Mouse (Mus musculus): ENCODE data around the gene Skap1.
A peak's percentile ranks its signal among the peaks of the same experiment; 100 is the strongest.

Skap1 gene

DNA sequence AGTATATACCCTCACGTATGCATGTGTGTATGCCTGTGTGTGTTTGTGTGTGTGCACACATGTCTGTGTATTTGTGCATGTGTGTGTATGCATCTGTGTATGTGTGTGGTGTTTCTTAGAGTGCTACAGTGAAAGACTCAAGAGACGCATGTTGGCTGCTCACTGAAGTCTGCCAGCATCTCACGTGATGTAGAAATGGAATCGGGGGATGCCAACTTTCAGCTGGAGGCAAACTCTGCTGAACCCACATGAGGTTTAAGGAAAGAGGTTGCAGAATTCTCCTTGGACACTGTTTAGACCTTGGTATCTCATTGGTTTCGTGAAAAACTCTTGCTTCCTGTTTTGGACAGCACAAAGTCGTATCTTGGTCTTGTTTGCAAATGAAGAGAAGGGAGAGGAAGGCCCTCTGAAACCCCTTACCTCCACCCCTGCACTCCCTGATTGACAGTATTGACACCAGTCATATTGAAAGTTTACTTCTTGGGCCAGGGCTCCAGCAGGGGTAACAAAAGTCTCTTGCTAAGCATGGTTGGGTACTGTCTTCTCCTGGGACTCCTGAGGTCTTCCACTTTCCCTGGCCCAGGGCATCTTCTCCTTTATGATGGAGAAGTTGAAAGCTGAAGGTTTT lies 8.6 kb upstream of the Skap1 start:
- no peak for TF ChIP-seq GATA4 (IDR thresholded peaks at IDR 0.05; ENCODE audit: insufficient replicate concordance, low read length)

- TF ChIP-seq GATA4 (IDR thresholded peaks at IDR 0.05; ENCODE audit: insufficient replicate concordance, low read length) = no peak
Measured at GRCm38 (mm10) chr11:96456508-96457305, 7.7 kb upstream of the Skap1 start.

- no peak for TF ChIP-seq GATA4 (IDR thresholded peaks at IDR 0.05; ENCODE audit: insufficient replicate concordance, low read length)
Measured at GRCm38 (mm10) chr11:96461766-96462165, 2.6 kb upstream of the Skap1 start.

DNA sequence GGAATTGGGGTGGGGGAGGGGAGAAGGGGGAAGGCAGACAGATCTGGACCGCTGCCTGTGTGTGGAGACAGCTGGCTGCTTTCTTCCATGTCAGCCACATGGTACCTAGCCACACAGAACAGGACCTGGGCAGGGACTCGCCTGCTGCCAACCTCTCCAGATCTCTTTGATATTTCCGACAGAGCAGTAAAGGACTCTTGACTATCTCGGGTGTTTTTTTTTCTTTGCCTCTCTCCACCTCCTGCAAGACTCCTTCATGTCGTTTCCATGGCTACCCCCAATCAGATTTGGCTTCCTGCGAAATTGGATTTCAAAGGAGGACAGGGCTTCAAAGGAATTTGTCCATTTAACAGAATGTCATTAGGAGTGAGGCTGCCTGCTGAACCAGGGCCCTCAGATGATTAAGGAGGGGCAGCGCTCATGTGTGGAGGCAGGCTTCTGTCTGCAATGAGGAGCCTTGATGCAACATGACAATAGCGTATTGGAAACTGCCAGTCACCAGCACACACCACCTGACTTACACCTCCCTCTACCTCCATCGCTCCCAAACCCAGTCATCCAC lies 2.1 kb upstream of the Skap1 start:
- TF ChIP-seq GATA4 (IDR thresholded peaks at IDR 0.05; ENCODE audit: insufficient replicate concordance, low read length) = no peak

DNA sequence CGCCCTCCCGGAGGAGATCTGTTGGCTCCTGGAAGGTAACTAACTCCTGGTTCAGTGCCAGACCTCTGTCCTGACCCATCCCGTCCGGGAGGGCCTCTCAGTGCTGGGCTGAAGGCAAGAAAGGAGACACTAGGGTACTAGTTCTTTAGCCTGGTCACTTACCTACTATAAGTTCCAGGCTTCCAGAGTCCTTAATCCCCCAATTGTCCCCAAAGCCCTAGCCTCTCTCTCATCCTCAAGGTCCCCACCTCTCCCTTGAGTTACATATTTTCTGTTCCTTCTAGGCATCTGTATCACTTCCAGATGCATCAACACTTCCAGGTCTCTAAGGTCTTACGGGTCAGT lies 295 bp downstream of the Skap1 start:
- no peak for TF ChIP-seq GATA4 (IDR thresholded peaks at IDR 0.05; ENCODE audit: insufficient replicate concordance, low read length)

DNA sequence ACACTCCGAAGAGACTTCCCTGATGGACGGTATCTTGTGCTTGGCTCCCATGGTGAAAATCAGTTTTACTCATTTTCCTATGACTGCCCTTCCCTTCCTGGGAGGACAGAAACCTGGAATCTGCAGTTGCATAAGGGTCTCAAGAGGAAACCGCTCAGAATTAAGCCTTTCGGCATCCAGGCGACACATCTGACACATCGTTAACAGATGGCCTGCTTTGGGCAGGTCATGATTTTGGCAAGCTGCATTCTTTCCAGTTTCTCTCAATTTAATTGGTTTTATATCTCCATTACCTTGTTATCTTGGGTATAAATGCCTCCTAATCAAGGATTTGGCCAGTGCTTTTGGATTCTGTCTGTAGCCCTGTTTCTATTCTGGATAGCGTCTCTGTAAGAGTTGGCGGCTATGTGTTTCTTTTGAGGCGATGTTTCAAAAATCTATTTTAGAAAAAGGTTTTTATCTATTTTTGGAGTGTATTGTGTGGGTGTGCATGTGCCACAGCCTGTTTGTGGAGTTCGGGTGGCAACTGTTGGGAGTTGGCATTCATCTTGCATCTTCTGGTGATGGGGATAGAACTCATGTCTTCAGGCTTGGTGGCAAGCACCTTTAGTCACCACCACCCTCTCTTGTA lies 1.1 kb downstream of the Skap1 start:
- no peak for TF ChIP-seq GATA4 (IDR thresholded peaks at IDR 0.05; ENCODE audit: insufficient replicate concordance, low read length)

DNA sequence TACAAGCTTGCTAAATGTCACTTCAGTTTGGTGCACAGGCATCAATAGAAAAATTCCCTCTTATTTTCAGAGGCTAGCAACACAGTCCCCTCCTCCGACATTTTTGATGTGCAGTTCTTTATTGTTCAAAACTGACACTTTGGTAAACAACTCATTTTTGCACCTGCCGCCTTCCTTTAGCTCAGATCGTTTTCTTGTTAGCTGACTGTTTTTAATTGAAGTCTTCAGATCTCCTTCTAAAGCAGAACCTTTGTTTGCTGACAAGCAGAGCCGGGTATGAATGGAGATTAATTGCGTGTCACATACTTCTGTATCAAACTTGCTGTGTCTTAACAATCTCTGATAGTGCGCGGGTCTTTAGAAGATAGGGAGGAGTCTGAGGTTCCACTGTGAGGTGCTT lies 2.0 kb downstream of the Skap1 start:
- no peak for TF ChIP-seq GATA4 (IDR thresholded peaks at IDR 0.05; ENCODE audit: insufficient replicate concordance, low read length)

GRCm38 (mm10) chr11:96466987-96467386 lies 2.6 kb downstream of the Skap1 start:
- TF ChIP-seq GATA4 (IDR thresholded peaks at IDR 0.05; ENCODE audit: insufficient replicate concordance, low read length) = no peak

DNA sequence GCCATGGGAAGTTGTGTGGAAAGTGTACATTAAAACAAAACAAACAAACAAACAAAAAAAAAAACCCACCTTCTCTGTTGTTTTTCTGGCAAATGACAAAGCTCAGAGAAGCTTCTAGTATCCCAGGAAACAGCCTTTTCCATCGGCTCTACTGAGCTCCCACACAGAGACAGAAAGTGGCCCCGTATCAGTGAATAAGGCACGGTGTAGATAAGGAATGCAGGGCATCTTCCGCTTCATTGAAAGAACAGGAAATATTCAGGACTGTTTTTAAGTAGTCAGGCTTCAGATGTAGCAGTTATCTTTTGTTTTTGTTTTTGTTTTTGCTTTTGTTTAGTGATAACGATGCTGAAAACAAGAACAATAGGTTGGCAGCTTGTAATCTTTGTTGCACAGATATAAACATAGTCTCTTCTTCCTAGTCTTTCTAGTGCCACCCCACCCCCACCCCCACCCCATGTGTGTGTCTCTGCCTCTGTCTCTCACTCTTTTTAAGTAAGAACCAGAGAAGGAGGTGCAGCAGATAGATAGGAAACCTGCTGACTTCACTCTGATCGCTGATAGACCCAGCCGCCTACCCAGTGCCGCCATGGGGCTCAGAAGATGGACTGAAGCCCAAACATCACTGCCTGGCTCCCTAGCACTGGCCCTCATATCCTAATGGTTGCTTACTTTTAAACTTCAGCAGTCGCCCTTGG lies 3.8 kb downstream of the Skap1 start:
- peak; percentile 72 for TF ChIP-seq GATA4 (IDR thresholded peaks at IDR 0.05; ENCODE audit: insufficient replicate concordance, low read length)

DNA sequence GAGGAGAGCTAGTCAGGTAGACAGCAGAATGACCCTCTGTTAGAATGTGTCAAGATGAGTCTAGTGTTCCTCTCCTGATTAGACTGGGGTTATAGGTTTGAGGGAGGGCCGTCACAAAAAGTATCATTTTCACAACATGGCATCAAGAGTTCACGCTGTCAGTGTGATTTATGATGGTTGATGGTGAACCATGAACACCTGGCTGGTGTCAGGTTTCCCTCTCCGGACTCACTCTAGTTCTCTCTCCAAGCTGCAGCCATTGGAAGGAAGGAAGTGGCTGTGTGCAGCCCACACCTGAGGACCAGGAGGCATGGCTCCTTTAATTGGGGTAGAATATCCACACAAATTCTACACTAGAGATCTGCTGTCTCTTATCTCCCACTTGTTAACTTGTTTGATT lies 18.3 kb downstream of the Skap1 start:
- TF ChIP-seq GATA4 (IDR thresholded peaks at IDR 0.05; ENCODE audit: insufficient replicate concordance, low read length) = no peak

GRCm38 (mm10) chr11:96483179-96483578 lies 18.8 kb downstream of the Skap1 start:
- TF ChIP-seq GATA4 (IDR thresholded peaks at IDR 0.05; ENCODE audit: insufficient replicate concordance, low read length) = no peak

GRCm38 (mm10) chr11:96498481-96498880 lies 34.1 kb downstream of the Skap1 start:
- TF ChIP-seq GATA4 (IDR thresholded peaks at IDR 0.05; ENCODE audit: insufficient replicate concordance, low read length) = no peak

DNA sequence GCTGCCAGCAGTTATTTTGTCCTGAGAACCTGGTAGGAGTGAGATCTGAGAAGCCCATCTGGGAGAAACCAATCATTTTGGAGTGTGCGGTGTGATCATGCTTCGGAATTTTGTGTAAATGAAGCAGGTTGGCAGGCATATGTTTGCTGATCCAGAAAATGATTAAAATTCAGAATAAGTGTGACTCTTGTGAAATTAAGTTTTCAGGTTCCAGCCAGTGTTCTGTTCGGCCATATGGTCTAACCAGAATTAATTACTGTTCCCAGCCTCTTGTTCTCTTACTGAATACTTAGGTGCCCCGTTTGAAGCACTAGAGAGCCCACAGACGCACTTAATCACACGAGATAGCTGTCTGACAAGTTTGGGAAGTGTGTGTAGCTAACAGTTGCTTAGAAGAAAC lies 36.6 kb downstream of the Skap1 start:
- no peak for TF ChIP-seq GATA4 (IDR thresholded peaks at IDR 0.05; ENCODE audit: insufficient replicate concordance, low read length)

DNA sequence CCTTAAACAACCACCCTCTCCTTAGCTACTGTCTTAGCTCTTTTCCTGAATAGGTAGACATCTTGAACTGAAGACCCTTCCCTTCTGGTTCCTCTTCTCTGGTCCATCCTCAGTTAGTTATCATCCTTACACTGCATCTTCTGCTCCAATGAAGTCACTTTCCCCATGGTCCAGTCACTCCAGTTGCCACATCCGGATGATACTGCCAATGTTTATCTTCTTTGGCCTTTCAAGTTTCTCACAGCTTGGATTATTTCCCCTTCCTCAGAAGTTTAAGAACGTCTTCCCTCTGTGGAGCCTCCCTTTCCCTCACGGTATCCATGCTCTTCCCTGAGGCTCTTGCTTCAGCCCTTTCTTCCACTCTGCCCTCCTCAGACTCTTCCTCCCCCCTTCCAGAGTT lies 38.6 kb downstream of the Skap1 start:
- TF ChIP-seq GATA4 (IDR thresholded peaks at IDR 0.05; ENCODE audit: insufficient replicate concordance, low read length) = no peak

GRCm38 (mm10) chr11:96504509-96505119 lies 40.2 kb downstream of the Skap1 start:
- no peak for TF ChIP-seq GATA4 (IDR thresholded peaks at IDR 0.05; ENCODE audit: insufficient replicate concordance, low read length)

Data from liver, adult (tissue).